ENCODE assay signal across 10 mouse cellular contexts in the genomic region with DNA sequence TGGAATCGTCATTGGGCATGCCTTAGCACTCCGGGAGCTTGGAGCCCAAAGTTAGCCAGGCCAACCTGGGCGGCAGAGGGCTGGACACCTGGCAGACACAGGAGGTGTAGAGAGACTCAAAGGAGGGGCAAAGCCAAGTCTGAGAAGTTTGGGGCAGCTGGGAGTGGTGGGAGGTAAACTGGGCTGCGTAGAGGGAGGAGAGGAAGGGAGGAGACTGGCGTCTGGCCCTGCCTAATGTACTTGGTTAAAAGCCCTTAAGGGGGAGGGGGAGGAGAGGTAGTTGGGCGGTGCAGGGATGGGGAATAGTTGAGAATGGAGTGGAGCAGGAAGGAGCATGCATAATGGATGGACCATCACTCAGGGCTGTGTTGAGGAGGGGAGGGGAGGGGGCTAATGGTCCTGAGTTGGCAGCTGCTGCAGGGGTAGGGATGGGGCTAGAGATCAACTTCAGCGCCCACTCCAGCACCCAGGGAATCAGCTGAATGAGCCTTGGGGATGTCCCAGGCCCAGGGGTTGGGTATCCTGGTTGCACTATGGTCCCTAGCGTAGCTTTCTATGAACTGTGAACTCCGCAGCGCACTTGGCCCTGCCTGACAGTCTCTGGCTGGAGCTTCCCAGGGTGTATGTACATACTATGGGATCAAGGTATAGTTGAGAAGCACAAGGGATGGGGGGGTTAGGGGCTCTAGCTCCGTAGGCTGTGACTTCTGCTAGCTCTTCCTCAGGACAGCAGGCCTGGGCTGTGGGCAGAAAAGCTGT. TPM values are rescaled to one million over a fixed set of nuclear protein-coding genes. Genes with fewer than 3 reads are reported as not detected.
A peak's percentile ranks its signal among the peaks of the same experiment; 100 is the strongest.
DNase-seq lines count a peak whose midpoint lies in the region; ATAC-seq lines count a peak whose summit lies in the region.
"Had no signal": no experiment of that assay in that cellular context is flagged by ENCODE, and none has a peak within 500 bp of the region (broad histone marks: within the 10 kb centered on the region; RNA-seq: fewer than 3 reads in every experiment).

No protein-coding gene starts in this region.

- DNase-seq in embryo, embryonic 11 days = peak; percentile 50
- no peak for DNase-seq in embryo, embryonic 10.5 days (ENCODE audit: low spot score)
- peak; percentile 87 for DNase-seq in ES-CJ7 (ENCODE audit: low read depth, low spot score)
- DNase-seq in embryonic facial prominence, embryonic 10.5 days (ENCODE audit: low spot score) = no peak
- no peak for DNase-seq in yolk sac, embryonic 10.5 days (ENCODE audit: low spot score)
- no peak for DNase-seq in spleen, adult 18-20 months
- no peak for DNase-seq in left cerebral cortex, postnatal 4 days
- DNase-seq: adrenal gland, postnatal 36 days; heart, postnatal 36 days had no signal

- H3K4me1 ChIP-seq in embryonic facial prominence, embryonic 10.5 days = peaks cover 46% of the 10 kb centered on the region
- peaks cover 15% of the 10 kb centered on the region for H3K4me1 ChIP-seq in limb, embryonic 13.5 days

- no peaks in the 10 kb centered on the region for H3K36me3 ChIP-seq in embryonic facial prominence, embryonic 10.5 days (replicated peaks)
- H3K36me3 ChIP-seq in limb, embryonic 13.5 days = no peaks in the 10 kb centered on the region

- peak overlapping the region; percentile 36; the same call in 1 of the 2 replicates for H3K9ac ChIP-seq in limb, embryonic 13.5 days

- intact Hi-C loops in left cerebral cortex, postnatal 4 days (cut with DNase I) = no loop called here

- no peaks in the 10 kb centered on the region for H3K9me3 ChIP-seq in embryonic facial prominence, embryonic 10.5 days
- no peaks in the 10 kb centered on the region for H3K9me3 ChIP-seq in limb, embryonic 13.5 days

- no peak overlapping the region for H3K27ac ChIP-seq in embryonic facial prominence, embryonic 10.5 days (replicated peaks)
- no peak overlapping the region for H3K27ac ChIP-seq in limb, embryonic 13.5 days

- H3K4me2 ChIP-seq in limb, embryonic 13.5 days (replicated peaks) = no peak overlapping the region

- H3K27me3 ChIP-seq in embryonic facial prominence, embryonic 10.5 days (replicated peaks; ENCODE audit: low read depth, poor library complexity, severe bottlenecking) = peaks cover 63% of the 10 kb centered on the region
- peaks cover 47% of the 10 kb centered on the region for H3K27me3 ChIP-seq in limb, embryonic 13.5 days

- H3K4me3 ChIP-seq in embryonic facial prominence, embryonic 10.5 days = peak overlapping the region; percentile 80; the same call in 1 of the 2 replicates
- no peak overlapping the region for H3K4me3 ChIP-seq in limb, embryonic 13.5 days

- ATAC-seq in limb, embryonic 13.5 days (ENCODE audit: low FRiP score, low read depth) = no peak

- WGBS in embryonic facial prominence, embryonic 10.5 days = 57% methylated on average over 11 of the region's 11 CpGs
- 56% methylated on average over 11 of the region's 11 CpGs for WGBS in limb, embryonic 13.5 days

RNA-seq across cellular contexts. Expression of gene Adam11, which starts 1.9 kb away (rescaled TPM):
- polyA plus RNA-seq in embryonic facial prominence, embryonic 10.5 days (2016; fragmentation: Nextera tagmentation; extraction: Ambion mirVana) = 16.3 and 21.0 TPM in 2 replicates
- 14.7 and 15.8 TPM in 2 replicates for polyA plus RNA-seq in limb, embryonic 13.5 days (2015; fragmentation: Nextera tagmentation; extraction: Ambion mirVana)
- total RNA-seq in left cerebral cortex, postnatal 4 days (2021) = 100 to 1,000 TPM; 103 to 110 TPM

RNA-seq across cellular contexts. Expression of gene Gjc1, which starts 56.3 kb away (rescaled TPM):
- 80.7 and 89.6 TPM in 2 replicates for polyA plus RNA-seq in embryonic facial prominence, embryonic 10.5 days (2016; fragmentation: Nextera tagmentation; extraction: Ambion mirVana)
- polyA plus RNA-seq in limb, embryonic 13.5 days (2015; fragmentation: Nextera tagmentation; extraction: Ambion mirVana) = 75.6 and 78.1 TPM in 2 replicates
- total RNA-seq in left cerebral cortex, postnatal 4 days (2021) = 10 to 100 TPM; 46.7 to 60.2 TPM

Comparison
In these comparisons a context has a peak if more than half of its experiments do, and no peak if none do; other contexts are left out.
1. DNase-seq: peak in embryo, embryonic 11 days (single experiment) and ES-CJ7 (single experiment); none in embryo, embryonic 10.5 days (single experiment), embryonic facial prominence, embryonic 10.5 days (single experiment), yolk sac, embryonic 10.5 days (single experiment), spleen, adult 18-20 months (0 of 2) and left cerebral cortex, postnatal 4 days (single experiment).